Mouse (Mus musculus): ENCODE measurements around the gene Arfip2. TPM values are rescaled to one million over a fixed set of nuclear protein-coding genes. Genes with fewer than 3 reads are reported as not detected.

Arfip2 gene
- polyA plus RNA-seq, 1 experiment: 33.2 TPM

- H3K27ac ChIP-seq (ENCODE audit: insufficient read depth, low read length): no peak overlapping the region
- peaks cover 20% of the 10 kb centered on the region for H3K9me3 ChIP-seq (replicated peaks; ENCODE audit: control insufficient read depth, insufficient read depth, low read length, poor library complexity, severe bottlenecking)
- H3K9ac ChIP-seq (ENCODE audit: low read depth, poor library complexity, severe bottlenecking): no peak overlapping the region
- H3K4me3 ChIP-seq (ENCODE audit: low read depth, low read length): no peak overlapping the region
- no peaks in the 10 kb centered on the region for H3K4me1 ChIP-seq (ENCODE audit: control insufficient read depth, insufficient read depth, low read length)
- TF ChIP-seq EP300 (IDR thresholded peaks at IDR 0.05; ENCODE audit: insufficient read depth, low read depth, low read length) (no peak), POLR2A (IDR thresholded peaks at IDR 0.05; ENCODE audit: insufficient read depth, low read length) (no peak), CTCF (IDR thresholded peaks at IDR 0.05; ENCODE audit: low read depth, low read length) (no peak)
- H3K36me3 ChIP-seq (ENCODE audit: control insufficient read depth, insufficient read depth, low read length, poor library complexity, severe bottlenecking): peaks cover 8% of the 10 kb centered on the region; the same call in 1 of the 2 replicates
- H3K27me3 ChIP-seq (ENCODE audit: control insufficient read depth, insufficient read depth, low read length, poor library complexity, severe bottlenecking): no peaks in the 10 kb centered on the region
These were observed 20.5 kb downstream of the Arfip2 start for GRCm38 (mm10) chr7:105619701-105620100.

DNA sequence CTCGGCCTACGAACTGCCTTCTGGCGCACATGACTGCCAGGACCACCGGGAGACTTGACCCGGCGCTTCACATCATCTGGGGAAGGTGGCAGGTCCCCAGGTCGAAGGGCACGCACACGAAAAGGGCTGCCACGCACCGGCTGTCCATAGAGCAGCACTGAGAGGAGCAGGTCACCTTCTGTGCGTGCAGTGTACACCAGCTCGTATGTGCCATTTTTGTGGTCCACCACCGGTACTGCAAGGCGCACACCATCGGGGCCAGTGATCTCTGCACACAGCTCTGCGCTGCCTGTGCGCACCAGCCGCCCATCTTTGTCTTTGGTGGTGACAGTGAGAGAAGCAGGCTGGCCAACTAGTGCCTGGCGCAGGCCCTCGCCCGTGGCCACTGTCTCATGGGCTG, 22.4 kb downstream of the Arfip2 start:
- Histone ChIP-seq H3K4me1 (ENCODE audit: control insufficient read depth, insufficient read depth, low read length) (no peaks in the 10 kb centered on the region), H3K4me3 (ENCODE audit: low read depth, low read length) (no peak overlapping the region), H3K9me3 (replicated peaks; ENCODE audit: control insufficient read depth, insufficient read depth, low read length, poor library complexity, severe bottlenecking) (peaks cover 20% of the 10 kb centered on the region), H3K36me3 (ENCODE audit: control insufficient read depth, insufficient read depth, low read length, poor library complexity, severe bottlenecking) (peaks cover 10% of the 10 kb centered on the region; the same call in 1 of the 2 replicates), H3K9ac (ENCODE audit: low read depth, poor library complexity, severe bottlenecking) (no peak overlapping the region), H3K27ac (ENCODE audit: insufficient read depth, low read length) (no peak overlapping the region), H3K27me3 (ENCODE audit: control insufficient read depth, insufficient read depth, low read length, poor library complexity, severe bottlenecking) (no peaks in the 10 kb centered on the region)
- TF ChIP-seq CTCF (IDR thresholded peaks at IDR 0.05; ENCODE audit: low read depth, low read length): no peak
- TF ChIP-seq POLR2A (IDR thresholded peaks at IDR 0.05; ENCODE audit: insufficient read depth, low read length): no peak
- no peak for TF ChIP-seq EP300 (IDR thresholded peaks at IDR 0.05; ENCODE audit: insufficient read depth, low read depth, low read length)

GRCm38 (mm10) chr7:105616561-105616960, 23.7 kb downstream of the Arfip2 start:
- no peaks in the 10 kb centered on the region for H3K4me1 ChIP-seq (ENCODE audit: control insufficient read depth, insufficient read depth, low read length)
- peaks cover 15% of the 10 kb centered on the region; the same call in 1 of the 2 replicates for H3K36me3 ChIP-seq (ENCODE audit: control insufficient read depth, insufficient read depth, low read length, poor library complexity, severe bottlenecking)
- peaks cover 20% of the 10 kb centered on the region for H3K9me3 ChIP-seq (replicated peaks; ENCODE audit: control insufficient read depth, insufficient read depth, low read length, poor library complexity, severe bottlenecking)
- H3K27ac ChIP-seq (ENCODE audit: insufficient read depth, low read length): no peak overlapping the region
- H3K27me3 ChIP-seq (ENCODE audit: control insufficient read depth, insufficient read depth, low read length, poor library complexity, severe bottlenecking): no peaks in the 10 kb centered on the region
- TF ChIP-seq POLR2A (IDR thresholded peaks at IDR 0.05; ENCODE audit: insufficient read depth, low read length) (no peak), CTCF (IDR thresholded peaks at IDR 0.05; ENCODE audit: low read depth, low read length) (no peak), EP300 (IDR thresholded peaks at IDR 0.05; ENCODE audit: insufficient read depth, low read depth, low read length) (no peak)
- no peak overlapping the region for H3K9ac ChIP-seq (ENCODE audit: low read depth, poor library complexity, severe bottlenecking)
- no peak overlapping the region for H3K4me3 ChIP-seq (ENCODE audit: low read depth, low read length)

DNA sequence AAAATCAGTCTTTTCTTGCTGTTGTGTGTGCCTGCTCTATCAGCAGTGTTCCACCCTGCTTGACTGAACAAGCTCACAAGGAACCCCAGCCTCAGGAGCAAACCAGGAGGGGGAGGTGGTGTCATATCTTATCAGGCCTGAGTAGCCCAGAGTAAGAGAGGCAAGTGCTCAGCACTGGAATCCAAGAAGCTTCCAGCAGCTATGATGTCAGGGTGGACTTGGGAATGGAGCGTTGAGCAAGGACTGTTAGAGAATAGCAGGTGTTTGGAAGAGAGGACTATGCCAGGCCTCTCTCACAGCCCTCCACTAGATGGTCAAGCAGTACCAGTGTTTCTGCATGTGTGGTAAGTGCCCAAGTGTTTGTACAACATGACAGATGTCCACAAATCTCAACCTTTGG, 24.5 kb downstream of the Arfip2 start:
- Histone ChIP-seq H3K9ac (ENCODE audit: low read depth, poor library complexity, severe bottlenecking) (no peak overlapping the region), H3K36me3 (ENCODE audit: control insufficient read depth, insufficient read depth, low read length, poor library complexity, severe bottlenecking) (peaks cover 15% of the 10 kb centered on the region; the same call in 1 of the 2 replicates), H3K4me1 (ENCODE audit: control insufficient read depth, insufficient read depth, low read length) (no peaks in the 10 kb centered on the region), H3K4me3 (ENCODE audit: low read depth, low read length) (no peak overlapping the region), H3K27ac (ENCODE audit: insufficient read depth, low read length) (no peak overlapping the region), H3K9me3 (replicated peaks; ENCODE audit: control insufficient read depth, insufficient read depth, low read length, poor library complexity, severe bottlenecking) (peaks cover 20% of the 10 kb centered on the region), H3K27me3 (ENCODE audit: control insufficient read depth, insufficient read depth, low read length, poor library complexity, severe bottlenecking) (no peaks in the 10 kb centered on the region)
- TF ChIP-seq CTCF (IDR thresholded peaks at IDR 0.05; ENCODE audit: low read depth, low read length) (no peak), POLR2A (IDR thresholded peaks at IDR 0.05; ENCODE audit: insufficient read depth, low read length) (no peak), EP300 (IDR thresholded peaks at IDR 0.05; ENCODE audit: insufficient read depth, low read depth, low read length) (no peak)

DNA sequence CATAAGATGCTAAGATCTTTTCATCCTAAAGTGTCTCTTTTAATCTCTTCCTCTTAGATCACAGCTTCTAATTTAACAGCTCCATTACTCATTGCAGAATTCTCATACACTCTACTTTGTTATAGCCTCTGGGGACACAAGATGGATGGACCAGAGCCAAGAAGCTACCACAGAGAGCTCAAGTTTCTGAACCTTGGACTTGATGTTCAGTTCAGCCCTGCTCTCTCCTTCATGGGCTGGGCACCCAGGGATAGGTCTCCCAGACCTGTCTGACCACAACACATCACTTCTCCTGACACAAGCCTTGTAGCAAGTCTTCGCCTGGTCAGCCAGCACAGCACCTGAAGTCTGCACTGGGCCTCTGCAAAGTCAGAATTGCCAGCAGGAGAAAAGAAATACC, 25.8 kb downstream of the Arfip2 start:
- Histone ChIP-seq H3K4me3 (ENCODE audit: low read depth, low read length) (no peak overlapping the region), H3K9ac (ENCODE audit: low read depth, poor library complexity, severe bottlenecking) (no peak overlapping the region), H3K27ac (ENCODE audit: insufficient read depth, low read length) (no peak overlapping the region), H3K27me3 (ENCODE audit: control insufficient read depth, insufficient read depth, low read length, poor library complexity, severe bottlenecking) (no peaks in the 10 kb centered on the region), H3K4me1 (ENCODE audit: control insufficient read depth, insufficient read depth, low read length) (no peaks in the 10 kb centered on the region), H3K9me3 (replicated peaks; ENCODE audit: control insufficient read depth, insufficient read depth, low read length, poor library complexity, severe bottlenecking) (peaks cover 12% of the 10 kb centered on the region), H3K36me3 (ENCODE audit: control insufficient read depth, insufficient read depth, low read length, poor library complexity, severe bottlenecking) (peaks cover 15% of the 10 kb centered on the region; the same call in 1 of the 2 replicates)
- TF ChIP-seq POLR2A (IDR thresholded peaks at IDR 0.05; ENCODE audit: insufficient read depth, low read length): no peak

- no peaks in the 10 kb centered on the region for H3K4me1 ChIP-seq (ENCODE audit: control insufficient read depth, insufficient read depth, low read length)
- no peaks in the 10 kb centered on the region for H3K9me3 ChIP-seq (replicated peaks; ENCODE audit: control insufficient read depth, insufficient read depth, low read length, poor library complexity, severe bottlenecking)
- H3K27ac ChIP-seq (ENCODE audit: insufficient read depth, low read length): no peak overlapping the region
- TF ChIP-seq POLR2A (IDR thresholded peaks at IDR 0.05; ENCODE audit: insufficient read depth, low read length) (no peak), CTCF (IDR thresholded peaks at IDR 0.05; ENCODE audit: low read depth, low read length) (no peak), EP300 (IDR thresholded peaks at IDR 0.05; ENCODE audit: insufficient read depth, low read depth, low read length) (no peak)
- H3K36me3 ChIP-seq (ENCODE audit: control insufficient read depth, insufficient read depth, low read length, poor library complexity, severe bottlenecking): peaks cover 6% of the 10 kb centered on the region; the same call in 1 of the 2 replicates
- H3K9ac ChIP-seq (ENCODE audit: low read depth, poor library complexity, severe bottlenecking): no peak overlapping the region
- no peaks in the 10 kb centered on the region for H3K27me3 ChIP-seq (ENCODE audit: control insufficient read depth, insufficient read depth, low read length, poor library complexity, severe bottlenecking)
- no peak overlapping the region for H3K4me3 ChIP-seq (ENCODE audit: low read depth, low read length)
These were observed 28.4 kb downstream of the Arfip2 start for GRCm38 (mm10) chr7:105611767-105612166.
